Mouse (Mus musculus) heart, postnatal 25 days (tissue): ENCODE measurements around the gene Skp1a. TPM values are rescaled to one million over a fixed set of nuclear protein-coding genes. Genes with fewer than 3 reads are reported as not detected.

Experiments
- DNase-seq: peaks from one replicate; pipeline ENCODE4 v3.0.0; 2022; ENCODE audit warnings: low spot score
- intact Hi-C: fragments of 180-260 bp; cut with DNase I; formaldehyde crosslinking; loops from one replicate; pipeline ENCODE4 v1.15.1; 2025
- total RNA-seq, 2 experiments: library from RNA; stranded (reverse); gene quantifications; 2 replicates each; pipeline ENCODE4 v1.2.3; 2021

Gene Skp1a
- total RNA-seq, 2 experiments from 2014 or later = 236 to 255 TPM

DNA sequence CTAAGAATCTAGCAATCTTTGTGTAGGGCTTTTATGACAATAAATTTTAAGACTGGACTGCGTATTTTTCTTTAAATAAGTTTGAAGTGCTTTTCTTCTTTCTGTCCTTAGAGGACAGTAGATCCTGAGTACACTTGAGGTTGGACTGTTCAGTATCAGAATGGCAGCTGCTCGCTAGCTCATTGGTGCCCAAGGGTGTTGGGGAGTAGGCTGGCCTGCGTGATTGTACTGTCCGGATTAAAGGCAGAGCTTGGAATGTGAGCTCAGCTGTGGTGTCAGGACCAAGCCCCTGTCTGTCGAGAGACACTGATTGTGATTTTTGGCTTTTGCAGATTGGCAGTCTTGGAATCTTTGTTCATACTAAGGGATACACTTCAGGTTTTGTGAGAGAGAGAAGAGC is 20.0 kb downstream of the Skp1a start:
- DNase-seq = no peak
- intact Hi-C loops = no loop called here

- intact Hi-C loops = no loop called here
- no peak for DNase-seq
Observed at GRCm38 (mm10) chr11:52252692-52253091, 20.9 kb downstream of the Skp1a start.

- DNase-seq = peak; percentile 31
- intact Hi-C loops = loop anchor here (2.0 kb wide), 2 partner anchors 43 to 89 kb away; no protein-coding TSS in a partner anchor
Observed at GRCm38 (mm10) chr11:52253674-52254375, 22.0 kb downstream of the Skp1a start.

DNA sequence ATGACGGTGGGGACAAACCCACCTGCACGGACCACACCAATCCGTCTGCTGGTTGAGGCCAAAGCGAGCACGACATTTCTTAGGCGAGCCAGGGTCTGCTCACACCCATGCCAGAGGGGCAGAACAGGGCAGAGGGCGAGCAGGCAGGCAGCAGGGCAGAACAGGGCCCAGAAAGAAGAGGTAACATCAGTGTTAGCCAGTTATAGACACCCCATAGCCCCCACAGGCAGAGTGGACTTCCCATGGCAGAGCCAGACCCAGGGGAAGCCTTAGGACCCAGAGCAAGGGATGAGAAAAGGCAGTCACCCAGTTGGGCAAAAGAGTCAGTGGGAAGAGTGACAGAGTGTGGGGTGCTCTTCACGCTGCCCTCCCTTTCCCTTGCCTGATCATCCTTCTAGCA is 23.3 kb downstream of the Skp1a start:
- no peak for DNase-seq
- intact Hi-C loops = loop anchor here (2.0 kb wide), 2 partner anchors 42 to 88 kb away; no protein-coding TSS in a partner anchor

- intact Hi-C loops = no loop called here
- no peak for DNase-seq
Observed at GRCm38 (mm10) chr11:52257376-52257775, 25.6 kb downstream of the Skp1a start.

- no peak for DNase-seq
- intact Hi-C loops = no loop called here
Observed at GRCm38 (mm10) chr11:52258711-52259110, 26.9 kb downstream of the Skp1a start.

GRCm38 (mm10) chr11:52260878-52261277 is 29.1 kb downstream of the Skp1a start:
- no peak for DNase-seq
- intact Hi-C loops = no loop called here

DNA sequence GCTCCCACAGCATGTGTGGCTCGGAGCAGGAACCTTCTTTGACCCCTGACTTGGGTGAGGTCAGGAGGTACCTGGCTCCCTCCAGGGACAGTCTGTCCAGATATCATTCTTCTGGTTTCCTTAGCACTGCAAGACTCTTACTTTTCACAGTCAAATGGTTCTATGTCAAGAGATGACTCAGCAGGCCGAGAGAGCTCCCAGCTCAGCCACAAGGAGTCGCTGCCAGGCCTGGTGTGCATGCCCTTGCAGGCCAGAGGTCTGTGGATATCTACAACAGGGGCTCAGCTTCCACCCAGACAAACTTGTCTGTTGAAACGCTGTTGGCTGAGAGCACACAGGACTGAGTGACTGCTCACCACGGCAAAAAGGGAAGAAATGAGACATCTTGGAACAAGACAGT is 30.1 kb downstream of the Skp1a start:
- intact Hi-C loops = loop anchor here (1.0 kb wide), 1 partner anchor 35 kb away; no protein-coding TSS in a partner anchor

GRCm38 (mm10) chr11:52262338-52262737 is 30.5 kb downstream of the Skp1a start:
- DNase-seq = no peak
- intact Hi-C loops = loop anchor here (1.0 kb wide), 1 partner anchor 35 kb away; no protein-coding TSS in a partner anchor

More for the DNA sequence above, 30.1 kb downstream of the Skp1a start:
- no peak for DNase-seq

- intact Hi-C loops = no loop called here
- DNase-seq = no peak
Observed at GRCm38 (mm10) chr11:52264871-52265270, 33.1 kb downstream of the Skp1a start.

DNA sequence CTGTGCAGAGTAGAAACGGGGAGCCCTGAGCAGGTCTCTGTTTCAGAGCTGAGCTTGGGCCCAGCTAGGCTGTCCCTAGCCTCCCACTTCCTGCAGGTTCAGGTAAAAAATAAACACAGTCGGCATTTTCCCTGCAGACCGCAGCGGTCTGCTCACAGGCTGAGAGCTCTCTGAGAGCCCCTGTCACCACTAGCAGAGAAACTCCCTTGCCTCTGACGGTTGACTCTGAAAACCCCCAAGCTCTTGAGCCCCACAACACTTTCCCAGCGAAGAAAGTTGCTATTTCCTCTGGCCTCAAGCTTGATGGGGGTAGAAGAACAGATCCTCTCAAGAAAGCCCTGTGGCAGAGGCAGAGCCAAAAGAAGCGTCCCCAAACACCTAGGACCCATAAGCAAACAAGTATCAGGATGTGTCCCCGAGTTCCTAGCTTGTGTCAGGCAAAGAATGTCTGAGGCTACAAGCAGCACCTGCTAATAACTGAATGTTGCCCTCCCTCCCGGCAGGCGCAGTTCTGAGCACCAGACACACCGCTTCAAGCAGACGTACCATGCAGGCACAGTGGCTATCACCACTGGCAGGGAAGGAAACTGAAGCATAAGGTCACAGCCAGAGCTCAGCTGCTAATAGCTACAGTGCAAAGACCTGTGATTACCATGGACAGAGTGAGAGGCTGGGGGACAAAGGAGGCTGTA is 34.0 kb downstream of the Skp1a start:
- DNase-seq = no peak
- intact Hi-C loops = no loop called here

- DNase-seq = no peak
- intact Hi-C loops = no loop called here
Observed at GRCm38 (mm10) chr11:52267271-52267670, 35.5 kb downstream of the Skp1a start.

DNA sequence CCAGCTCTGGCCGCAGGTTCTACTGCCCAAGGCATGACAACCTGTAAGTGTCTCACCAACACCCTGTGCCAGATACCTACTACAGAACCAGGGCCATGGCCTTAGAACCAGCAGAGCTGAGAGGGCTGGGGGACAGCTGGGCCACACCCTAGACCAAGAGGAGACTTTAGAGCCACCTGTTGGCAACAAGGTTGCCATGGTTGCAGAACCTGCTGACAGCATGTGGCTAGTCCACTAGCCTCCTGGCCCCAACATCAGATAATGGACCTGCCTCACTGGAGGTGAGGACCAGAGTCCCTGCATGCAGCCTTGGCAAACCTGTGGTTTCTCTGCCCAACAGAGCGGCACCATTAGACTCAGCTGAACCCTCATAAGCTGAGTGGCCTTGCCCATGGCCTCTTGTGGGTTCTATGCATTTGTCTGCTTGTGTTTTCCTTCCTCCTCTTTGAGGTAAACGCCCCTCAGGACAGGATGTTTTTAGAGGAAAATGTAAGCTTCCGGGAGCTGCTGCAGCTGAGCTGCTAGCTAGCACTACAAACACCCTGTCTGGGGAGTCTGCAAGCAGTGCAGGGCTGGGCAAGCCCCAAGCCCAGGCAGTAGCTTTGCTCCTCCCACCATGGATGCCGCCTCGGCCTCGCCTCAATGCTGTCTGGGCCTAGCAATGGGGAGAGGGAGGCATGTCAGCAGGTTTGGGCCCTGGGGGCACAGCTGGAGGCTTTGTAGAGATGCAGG is 36.5 kb downstream of the Skp1a start:
- intact Hi-C loops = no loop called here
- no peak for DNase-seq

- intact Hi-C loops = loop anchor here (2.0 kb wide), 1 partner anchor 17 kb away; no protein-coding TSS in a partner anchor
Observed at GRCm38 (mm10) chr11:52269841-52270240, 38.0 kb downstream of the Skp1a start.

DNA sequence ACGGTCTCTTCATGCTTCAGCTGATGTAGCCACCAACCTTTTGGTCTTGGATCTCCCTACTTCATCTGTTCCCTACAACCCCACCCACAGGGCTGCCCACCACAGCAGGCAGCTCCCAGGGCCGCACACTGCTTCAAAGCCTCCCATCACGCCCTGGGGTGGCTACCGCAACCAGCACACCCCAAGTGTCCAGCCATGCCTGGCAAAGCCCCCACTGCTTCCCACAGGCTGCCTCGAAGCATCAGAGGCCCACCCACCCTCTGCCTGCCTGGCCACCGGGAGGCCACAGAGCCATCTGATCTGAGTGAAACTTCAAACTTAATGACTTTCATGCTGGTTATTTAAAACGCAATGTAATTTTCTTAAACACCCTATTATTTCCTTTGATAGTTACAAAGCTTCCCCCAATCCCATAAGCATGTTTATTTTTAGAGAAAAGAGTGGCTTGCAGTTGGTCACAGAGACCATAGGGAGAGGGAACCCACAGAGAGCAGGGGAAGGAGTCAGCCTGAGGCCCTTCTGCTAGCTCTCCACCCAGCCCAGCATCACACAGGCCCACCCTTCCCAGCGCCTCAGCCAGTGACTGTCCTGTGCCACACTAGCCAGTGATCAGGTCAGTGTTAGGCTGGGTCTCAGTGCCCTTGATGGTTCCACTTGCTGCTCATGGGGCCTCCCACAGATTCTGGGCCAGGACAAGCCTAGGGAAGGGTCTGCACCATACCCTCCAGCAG is 40.1 kb downstream of the Skp1a start:
- intact Hi-C loops = loop anchor here (2.0 kb wide), 1 partner anchor 15 kb away; no protein-coding TSS in a partner anchor
- DNase-seq = no peak

More at GRCm38 (mm10) chr11:52269841-52270240, 38.0 kb downstream of the Skp1a start:
- no peak for DNase-seq

- no peak for DNase-seq
Observed at GRCm38 (mm10) chr11:52272619-52273018, 40.8 kb downstream of the Skp1a start.

GRCm38 (mm10) chr11:52273183-52273941 is 41.6 kb downstream of the Skp1a start:
- intact Hi-C loops = no loop called here
- DNase-seq = peak; percentile 34

More at GRCm38 (mm10) chr11:52272619-52273018, 40.8 kb downstream of the Skp1a start:
- intact Hi-C loops = no loop called here

DNA sequence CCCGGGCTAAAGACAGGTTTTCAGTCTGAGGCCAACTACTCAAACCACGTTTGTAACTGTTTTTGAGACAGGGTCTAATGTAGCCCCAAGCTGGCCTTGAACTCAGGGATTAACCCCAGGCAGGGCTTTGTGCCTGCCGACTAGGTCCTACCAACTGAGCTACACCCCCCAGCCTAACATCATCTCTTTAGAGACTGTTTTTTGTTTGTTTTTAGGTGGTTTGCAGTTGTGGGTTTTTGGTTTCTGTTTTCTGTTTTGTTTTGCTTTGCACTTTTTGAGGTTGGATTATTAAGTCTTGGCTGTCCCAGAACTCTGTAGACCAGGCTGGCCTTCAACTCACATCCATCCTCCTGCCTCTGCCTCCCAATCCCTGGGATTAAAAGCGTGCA is 42.1 kb downstream of the Skp1a start:
- DNase-seq = no peak
- intact Hi-C loops = no loop called here
